Mouse (Mus musculus) heart, embryonic 14.5 days (tissue): ENCODE results near the gene A830018L16Rik. TPM values are rescaled to one million over a fixed set of nuclear protein-coding genes. Genes with fewer than 3 reads are reported as not detected.

Experiments
- ATAC-seq: fragments of 200-750 bp; cut with Nextera tagmentation; 2 replicates; pipeline ENCODE4 v1.8.0; 2017; ENCODE audit warnings: low read depth, moderate TSS enrichment; ENCODE audit not compliant: insufficient number of reproducible peaks, insufficient read depth, low FRiP score
- H3K27ac ChIP-seq, 2 experiments: fragments of 200-500 bp in 1 of 2; fragments of 300-500 bp in 1 of 2; sonication (generic) in 1 of 2; replicated peaks in 1 of 2; 2 replicates each; pipeline ENCODE4 v1.5.1; 2012 to 2014; ENCODE audit warnings: low read depth in 2 of 2, low read length in 2 of 2, control low read depth in 1 of 2, mild to moderate bottlenecking in 1 of 2, mixed read lengths in 1 of 2; ENCODE audit not compliant: control insufficient read depth in 1 of 2, insufficient read depth in 1 of 2
- H3K27me3 ChIP-seq: fragments of 300-500 bp; sonication (generic); 2 replicates; pipeline ENCODE4 v1.6.1; 2014; ENCODE audit warnings: mild to moderate bottlenecking, low read length, control low read depth; ENCODE audit not compliant: control insufficient read depth, insufficient read depth
- H3K36me3 ChIP-seq: fragments of 300-500 bp; sonication (generic); 2 replicates; pipeline ENCODE4 v1.6.1; 2014; ENCODE audit warnings: mild to moderate bottlenecking, control low read depth, low read length, mixed read lengths; ENCODE audit not compliant: control insufficient read depth, insufficient read depth
- H3K4me1 ChIP-seq, 2 experiments: fragments of 200-500 bp in 1 of 2; fragments of 300-500 bp in 1 of 2; sonication (generic) in 1 of 2; 2 replicates each; pipeline ENCODE4 v1.6.1; 2012 to 2014; ENCODE audit warnings: low read length in 2 of 2, control low read depth in 1 of 2, mixed read lengths in 1 of 2; ENCODE audit not compliant: control insufficient read depth in 2 of 2, insufficient read depth in 2 of 2
- H3K4me2 ChIP-seq: fragments of 300-500 bp; sonication (generic); 2 replicates; pipeline ENCODE4 v1.6.1; 2014; ENCODE audit warnings: mild to moderate bottlenecking, low read length
- H3K4me3 ChIP-seq, 2 experiments: fragments of 200-500 bp in 1 of 2; fragments of 300-500 bp in 1 of 2; sonication (generic) in 1 of 2; 2 replicates each; pipeline ENCODE4 v1.5.1; 2012 to 2014; ENCODE audit warnings: low read length in 2 of 2, mild to moderate bottlenecking in 2 of 2, control low read depth in 1 of 2, low read depth in 1 of 2, moderate library complexity in 1 of 2; ENCODE audit not compliant: control insufficient read depth in 1 of 2, insufficient read depth in 1 of 2
- H3K9ac ChIP-seq: fragments of 300-500 bp; sonication (generic); 2 replicates; pipeline ENCODE4 v1.6.1; 2014; ENCODE audit warnings: mild to moderate bottlenecking, low read length
- H3K9me3 ChIP-seq: fragments of 300-500 bp; sonication (generic); 2 replicates; pipeline ENCODE4 v1.6.1; 2016; ENCODE audit warnings: low read length, control low read depth; ENCODE audit not compliant: control insufficient read depth
- WGBS: fragments of 180-500 bp; shearing (Covaris S2); extraction: QIAGEN DNeasy Blood & Tissue Kit; methylation state at CpG from one replicate; pipeline ENCODE4 v1.1.7; 2014; 5-methylcytosine and 5-hydroxymethylcytosine counted together
- polyA plus RNA-seq: library from polyadenylated mRNA; unstranded; fragments of >200 nt; fragmentation: Nextera tagmentation; extraction: Ambion mirVana; gene quantifications from 2 replicates; pipeline ENCODE4 v1.2.1, GENCODE M21; 2014

A830018L16Rik gene
- polyA plus RNA-seq, 1 experiment from 2014 or later: 0.63 TPM

GRCm38 (mm10) chr1:11751996-11752395, 338.1 kb downstream of the A830018L16Rik start:
- no peak for ATAC-seq
- Histone ChIP-seq H3K4me2 (no peak overlapping the region), H3K9me3 (0 out of 2 replicates have a peak, but pooled peaks cover under 1% of the 10 kb centered on the region), H3K27me3 (no peaks in the 10 kb centered on the region), H3K27ac (no peak overlapping the region), H3K9ac (no peak overlapping the region), H3K4me1 (no peaks in the 10 kb centered on the region), H3K36me3 (no peaks in the 10 kb centered on the region), H3K4me3 (no peak overlapping the region)

GRCm38 (mm10) chr1:11788264-11788663, 374.4 kb downstream of the A830018L16Rik start:
- WGBS: 31% methylated on average over 1 of the region's 1 CpGs
- ATAC-seq: no peak
- H3K27ac ChIP-seq: no peak overlapping the region

GRCm38 (mm10) chr1:11792820-11793219, 378.9 kb downstream of the A830018L16Rik start:
- no peak overlapping the region for H3K4me2 ChIP-seq
- H3K4me3 ChIP-seq: no peak overlapping the region
- no peak overlapping the region for H3K9ac ChIP-seq
- H3K4me1 ChIP-seq: no peaks in the 10 kb centered on the region
- no peaks in the 10 kb centered on the region for H3K36me3 ChIP-seq
- WGBS: 66% methylated on average over 2 of the region's 2 CpGs
- H3K27ac ChIP-seq: no peak overlapping the region
- no peak for ATAC-seq
- no peaks in the 10 kb centered on the region for H3K27me3 ChIP-seq
- H3K9me3 ChIP-seq: no peaks in the 10 kb centered on the region

More at GRCm38 (mm10) chr1:11788264-11788663, 374.4 kb downstream of the A830018L16Rik start:
- Histone ChIP-seq H3K4me2 (no peak overlapping the region), H3K9ac (no peak overlapping the region), H3K9me3 (no peaks in the 10 kb centered on the region), H3K27me3 (no peaks in the 10 kb centered on the region), H3K4me3 (no peak overlapping the region), H3K36me3 (no peaks in the 10 kb centered on the region), H3K4me1 (no peaks in the 10 kb centered on the region)

GRCm38 (mm10) chr1:11795666-11796065, 381.8 kb downstream of the A830018L16Rik start:
- ATAC-seq: no peak
- Histone ChIP-seq H3K4me1 (no peaks in the 10 kb centered on the region), H3K27me3 (no peaks in the 10 kb centered on the region), H3K4me2 (no peak overlapping the region), H3K27ac (no peak overlapping the region), H3K36me3 (no peaks in the 10 kb centered on the region), H3K9ac (no peak overlapping the region), H3K9me3 (no peaks in the 10 kb centered on the region), H3K4me3 (no peak overlapping the region)
- 49% methylated on average over 2 of the region's 2 CpGs for WGBS

GRCm38 (mm10) chr1:11872847-11873246, 458.9 kb downstream of the A830018L16Rik start:
- Histone ChIP-seq H3K9ac (no peak overlapping the region), H3K27ac (no peak overlapping the region), H3K4me3 (no peak overlapping the region), H3K36me3 (no peaks in the 10 kb centered on the region), H3K4me2 (no peak overlapping the region), H3K4me1 (no peaks in the 10 kb centered on the region), H3K27me3 (no peaks in the 10 kb centered on the region), H3K9me3 (no peaks in the 10 kb centered on the region)
- ATAC-seq: no peak
- 80% methylated on average over 4 of the region's 4 CpGs for WGBS

- no peaks in the 10 kb centered on the region for H3K4me1 ChIP-seq
- no peaks in the 10 kb centered on the region for H3K27me3 ChIP-seq
- H3K9ac ChIP-seq: no peak overlapping the region
- WGBS: 57% methylated on average over 1 of the region's 1 CpGs
- no peak for ATAC-seq
- H3K36me3 ChIP-seq: no peaks in the 10 kb centered on the region
- no peak overlapping the region for H3K27ac ChIP-seq
- no peak overlapping the region for H3K4me2 ChIP-seq
- no peak overlapping the region for H3K4me3 ChIP-seq
- no peaks in the 10 kb centered on the region for H3K9me3 ChIP-seq
Observed at GRCm38 (mm10) chr1:11873573-11873972, 459.7 kb downstream of the A830018L16Rik start.

GRCm38 (mm10) chr1:11881706-11882105, 467.8 kb downstream of the A830018L16Rik start:
- no peak overlapping the region for H3K4me3 ChIP-seq
- no peaks in the 10 kb centered on the region for H3K36me3 ChIP-seq
- H3K9me3 ChIP-seq: no peaks in the 10 kb centered on the region
- no peaks in the 10 kb centered on the region for H3K4me1 ChIP-seq
- H3K9ac ChIP-seq: no peak overlapping the region
- H3K27me3 ChIP-seq: no peaks in the 10 kb centered on the region
- no peak overlapping the region for H3K4me2 ChIP-seq
- 18% methylated on average over 2 of the region's 2 CpGs for WGBS
- no peak overlapping the region for H3K27ac ChIP-seq
- no peak for ATAC-seq

GRCm38 (mm10) chr1:11895715-11896114, 481.8 kb downstream of the A830018L16Rik start:
- no peak overlapping the region for H3K9ac ChIP-seq
- H3K4me1 ChIP-seq: no peaks in the 10 kb centered on the region
- H3K27ac ChIP-seq: no peak overlapping the region
- no peaks in the 10 kb centered on the region for H3K36me3 ChIP-seq
- no peak for ATAC-seq
- no peak overlapping the region for H3K4me3 ChIP-seq
- no peaks in the 10 kb centered on the region for H3K9me3 ChIP-seq
- WGBS: 63% methylated on average over 3 of the region's 3 CpGs
- no peak overlapping the region for H3K4me2 ChIP-seq
- H3K27me3 ChIP-seq: no peaks in the 10 kb centered on the region
